Mouse (Mus musculus): Measurements from ENCODE around the gene Shisa6.

The Shisa6 gene

GRCm38 (mm10) chr11:66525371-66526045 is at the start of gene Shisa6:
TSS of gene Shisa6 (minus strand) at chr11:66525964.
- no peak for DNase-seq (ENCODE audit: low spot score in 2 of 2)

- DNase-seq (ENCODE audit: low spot score in 2 of 2), result no peak
Observed at GRCm38 (mm10) chr11:66573888-66574287, 48.1 kb upstream of the Shisa6 start.

DNA sequence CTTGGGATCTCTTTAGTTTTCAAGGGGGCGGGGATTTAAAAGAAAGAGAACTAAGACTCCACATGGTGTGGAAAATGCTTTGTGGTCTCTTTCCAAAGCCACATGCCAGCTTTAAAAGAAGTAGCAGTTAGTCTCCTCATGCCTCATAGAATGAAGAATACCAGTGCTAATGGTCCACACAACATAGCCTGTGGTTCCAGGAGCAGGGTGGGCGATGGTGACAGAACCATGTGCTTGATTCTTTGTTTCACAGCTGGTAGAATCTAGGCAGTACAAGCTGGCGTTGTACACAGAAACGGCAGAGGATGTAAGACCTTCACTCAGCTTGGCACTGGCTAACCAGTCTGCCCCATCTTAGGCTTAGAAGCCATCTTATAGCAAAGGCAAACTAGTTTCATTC is 43.3 kb upstream of the Shisa6 start:
- no peak for DNase-seq (ENCODE audit: low spot score in 2 of 2)

GRCm38 (mm10) chr11:66568386-66568791 is 42.6 kb upstream of the Shisa6 start:
- no peak for DNase-seq (ENCODE audit: low spot score in 2 of 2)

DNA sequence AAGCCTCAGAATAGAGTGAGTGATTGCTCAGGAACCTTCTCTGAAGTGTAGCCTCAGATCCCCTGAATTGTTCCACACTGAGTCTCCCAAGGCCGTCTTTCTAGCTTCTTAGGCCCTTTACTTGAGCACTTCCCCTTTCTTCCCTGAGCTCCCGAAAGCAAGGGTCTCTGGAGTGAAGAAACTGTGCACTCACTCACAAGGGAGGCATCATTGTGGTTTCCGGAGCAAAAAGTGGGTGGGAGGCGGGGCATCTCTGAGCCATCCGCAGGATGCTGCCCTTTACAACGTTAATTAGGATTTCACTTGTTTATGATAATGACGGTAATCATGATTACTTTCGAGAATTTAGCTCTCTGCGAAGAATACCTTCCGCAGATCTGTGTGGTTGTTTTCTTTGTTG is 41.6 kb upstream of the Shisa6 start:
- DNase-seq (ENCODE audit: low spot score in 2 of 2), result no peak

DNA sequence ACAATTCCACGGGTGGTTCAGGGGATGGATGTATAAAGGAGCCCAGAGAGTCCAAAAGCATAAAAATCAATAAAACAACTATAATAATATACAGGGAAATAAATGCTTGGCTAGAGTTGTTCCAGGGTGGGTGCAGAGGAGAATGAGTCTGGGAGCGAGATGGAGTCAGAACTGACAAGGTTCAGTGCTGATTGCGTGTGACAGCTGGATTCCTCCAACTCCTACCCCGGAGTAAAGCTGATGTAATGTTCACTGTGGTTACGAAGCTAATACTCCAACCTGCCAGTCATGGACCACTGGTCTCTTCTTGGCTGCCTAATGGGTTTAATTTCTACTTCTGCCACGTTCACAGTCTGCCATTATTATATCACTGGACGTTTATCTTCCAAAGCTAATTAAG is 36.5 kb upstream of the Shisa6 start:
- no peak for DNase-seq (ENCODE audit: low spot score in 2 of 2)

- DNase-seq (ENCODE audit: low spot score in 2 of 2), result no peak
Observed at GRCm38 (mm10) chr11:66537820-66538219, 12.1 kb upstream of the Shisa6 start.

DNA sequence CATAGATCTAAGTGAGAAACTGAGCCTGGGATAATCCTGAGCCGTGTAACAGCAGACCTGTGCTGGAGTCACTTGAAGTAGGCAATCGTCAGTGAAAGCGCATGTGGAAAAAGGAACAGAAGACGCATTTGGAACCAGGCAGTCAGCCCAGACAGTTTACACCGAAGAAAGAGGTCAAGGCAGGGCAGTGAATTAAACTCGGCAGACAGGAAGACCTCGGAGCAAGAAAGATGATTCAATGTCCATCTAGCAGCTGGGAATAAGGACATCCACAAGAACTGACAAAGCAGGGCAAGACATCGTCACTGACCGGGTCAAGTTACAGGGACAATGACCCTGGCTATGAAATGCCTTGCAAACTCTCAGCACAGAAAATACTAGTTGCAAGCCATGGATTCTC is 10.1 kb upstream of the Shisa6 start:
- no peak for DNase-seq (ENCODE audit: low spot score in 2 of 2)

DNA sequence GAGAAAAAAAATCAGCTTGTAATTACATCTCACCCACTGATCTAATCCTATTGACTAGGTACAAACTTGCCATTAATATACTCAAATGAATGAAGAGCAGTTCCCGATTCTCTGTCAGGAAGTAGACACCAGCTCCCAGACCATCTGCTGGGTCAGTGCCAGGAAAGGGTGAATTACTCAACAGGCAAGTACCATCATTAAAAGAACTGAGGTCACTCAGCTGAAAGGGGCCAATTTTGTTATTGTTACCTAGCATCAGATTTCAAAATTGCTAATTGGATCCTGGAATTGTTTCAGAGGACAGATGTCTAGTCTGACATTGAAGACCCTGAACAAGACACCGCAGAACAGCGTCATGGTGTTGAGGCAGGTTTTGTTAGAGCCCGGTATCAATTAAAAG is 9.4 kb upstream of the Shisa6 start:
- no peak for DNase-seq (ENCODE audit: low spot score in 2 of 2)

DNA sequence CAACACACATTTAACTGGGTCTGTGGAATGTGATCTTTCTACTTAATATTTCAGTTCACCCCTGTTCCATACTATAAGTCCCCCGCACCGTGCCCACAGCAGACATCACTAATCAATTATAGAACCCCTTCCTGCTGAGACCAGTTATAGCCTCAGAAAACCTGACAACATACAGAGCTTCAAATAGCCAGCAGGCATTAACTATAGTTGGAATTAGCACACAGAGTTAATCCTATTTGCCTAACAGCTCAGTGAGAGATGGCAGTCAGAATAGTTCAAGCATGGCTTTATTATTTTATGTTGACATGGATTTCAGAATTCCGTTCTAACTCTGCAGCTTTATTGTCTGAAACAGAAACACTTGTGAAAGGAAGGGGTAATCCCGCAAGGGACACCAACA is 8.5 kb upstream of the Shisa6 start:
- no peak for DNase-seq (ENCODE audit: low spot score in 2 of 2)

GRCm38 (mm10) chr11:66528146-66528545 is 2.4 kb upstream of the Shisa6 start:
- no peak for DNase-seq (ENCODE audit: low spot score in 2 of 2)

DNA sequence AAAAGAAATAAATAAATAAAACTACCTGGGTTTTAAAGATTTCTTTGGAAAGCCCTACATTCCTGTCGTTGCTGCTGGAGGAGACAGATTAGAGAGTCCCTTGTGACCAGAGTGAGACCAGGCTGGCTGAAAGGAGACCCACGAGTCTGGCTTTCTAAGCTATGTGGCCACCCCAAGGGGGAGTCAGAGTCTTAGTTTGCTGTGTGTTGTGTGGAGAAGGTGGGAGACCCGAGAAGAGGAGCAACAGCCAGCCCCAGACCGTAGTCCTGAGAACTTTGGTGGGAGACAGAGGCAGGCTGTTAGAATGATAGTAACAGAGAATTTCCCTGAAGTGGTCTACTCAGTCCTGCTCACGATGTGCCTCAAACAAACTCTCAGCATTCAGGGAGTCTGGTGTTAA is 1.6 kb upstream of the Shisa6 start:
- DNase-seq (ENCODE audit: low spot score in 2 of 2), result no peak

GRCm38 (mm10) chr11:66526981-66527320 is 1.2 kb upstream of the Shisa6 start:
- peak in 1 of 2 experiments; percentile 5 for DNase-seq (ENCODE audit: low spot score in 2 of 2)

- DNase-seq (ENCODE audit: low spot score in 2 of 2), result peak; percentile 31 to 33
Observed at GRCm38 (mm10) chr11:66526046-66526980, 549 bp upstream of the Shisa6 start.

- no peak for DNase-seq (ENCODE audit: low spot score in 2 of 2)
Observed at GRCm38 (mm10) chr11:66524251-66524650, 1.5 kb downstream of the Shisa6 start.

- no peak for DNase-seq (ENCODE audit: low spot score in 2 of 2)
Observed at GRCm38 (mm10) chr11:66522376-66522775, 3.4 kb downstream of the Shisa6 start.

DNA sequence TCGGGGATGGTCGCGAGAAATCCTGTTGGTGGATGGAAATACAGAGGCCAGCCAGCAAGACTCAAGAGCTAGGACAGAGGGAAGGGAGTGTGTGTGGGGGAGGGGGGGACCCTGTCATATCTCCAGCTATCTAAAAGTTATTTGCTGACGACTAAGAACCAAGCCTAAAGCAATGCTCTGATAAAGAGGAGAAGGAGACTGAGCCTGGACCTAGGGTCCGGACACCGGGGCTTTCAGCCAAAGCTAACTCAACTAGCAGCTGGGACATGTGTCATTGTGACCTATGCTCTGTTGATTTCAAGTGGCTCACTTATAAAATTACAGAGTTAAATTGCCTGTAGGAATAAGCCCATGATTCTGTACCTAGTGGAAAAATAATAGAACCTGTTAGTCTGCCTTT is 6.4 kb downstream of the Shisa6 start:
- DNase-seq (ENCODE audit: low spot score in 2 of 2), result no peak

DNA sequence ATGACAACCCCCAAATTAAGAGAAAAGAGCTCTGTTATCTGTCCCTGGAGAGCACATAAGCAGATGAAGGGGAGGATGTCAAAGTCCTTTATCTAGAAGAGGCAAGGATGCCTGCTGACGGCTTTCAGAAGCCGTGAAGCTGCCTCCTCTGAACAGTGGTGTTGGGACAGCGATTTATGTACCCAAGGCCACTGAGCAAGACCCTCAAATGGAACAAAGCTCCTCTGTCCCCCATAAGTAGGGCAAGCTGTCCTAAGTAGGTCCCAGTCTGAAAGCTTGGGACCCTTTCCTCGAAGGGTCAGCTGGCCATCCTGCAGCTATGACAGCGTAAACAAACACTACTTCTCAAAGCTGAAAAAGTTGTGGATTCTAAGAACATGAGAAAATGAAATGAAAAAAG is 11.4 kb downstream of the Shisa6 start:
- DNase-seq (ENCODE audit: low spot score in 2 of 2), result no peak

GRCm38 (mm10) chr11:66500951-66501350 is 24.8 kb downstream of the Shisa6 start:
- no peak for DNase-seq (ENCODE audit: low spot score in 2 of 2)

GRCm38 (mm10) chr11:66498857-66499445 is 26.8 kb downstream of the Shisa6 start:
- no peak for DNase-seq (ENCODE audit: low spot score in 2 of 2)

GRCm38 (mm10) chr11:66496235-66496634 is 29.5 kb downstream of the Shisa6 start:
- no peak for DNase-seq (ENCODE audit: low spot score in 2 of 2)

DNA sequence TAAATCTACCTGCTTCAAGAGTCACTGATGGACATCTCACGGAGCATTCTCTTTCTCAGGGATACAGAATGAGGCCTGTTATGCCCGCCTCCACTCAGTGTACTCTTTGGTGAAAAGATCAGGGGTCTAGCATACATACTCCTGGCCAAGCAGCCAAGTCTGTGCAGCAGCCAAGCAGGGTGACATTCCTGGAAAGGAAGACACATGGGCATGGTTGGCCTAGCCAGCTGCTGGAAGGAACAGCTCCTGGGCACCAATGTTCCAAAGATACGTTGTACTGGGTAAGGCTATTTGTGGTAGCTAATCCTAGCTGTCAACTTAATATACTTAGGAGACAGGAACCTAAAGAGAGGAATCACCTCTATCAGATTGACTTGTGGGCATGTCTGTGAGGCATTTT is 31.4 kb downstream of the Shisa6 start:
- DNase-seq (ENCODE audit: low spot score in 2 of 2), result no peak

DNA sequence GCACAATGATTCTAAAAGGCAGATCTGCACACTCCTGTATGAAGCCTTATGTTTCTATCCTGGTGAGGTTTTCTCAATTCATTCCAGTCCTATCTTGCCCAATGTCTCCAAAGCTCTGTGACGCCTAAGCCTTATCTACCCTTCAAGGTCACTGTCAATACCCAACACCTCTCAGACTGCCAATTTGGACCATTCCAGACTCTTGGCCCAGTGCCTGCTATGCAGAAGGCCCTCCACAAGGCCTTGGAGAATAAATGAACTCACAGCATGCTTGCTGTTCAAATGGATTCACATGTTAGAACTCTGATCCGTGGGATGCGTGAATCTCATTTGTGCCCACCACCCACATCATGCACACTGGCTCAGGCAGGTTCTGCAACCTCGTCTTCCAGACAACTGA is 38.0 kb downstream of the Shisa6 start:
- DNase-seq (ENCODE audit: low spot score in 2 of 2), result no peak

All from right cerebral cortex, postnatal 36 days (tissue).